Mouse (Mus musculus): Measurements from ENCODE around the gene Phf24.

Phf24 gene

DNA sequence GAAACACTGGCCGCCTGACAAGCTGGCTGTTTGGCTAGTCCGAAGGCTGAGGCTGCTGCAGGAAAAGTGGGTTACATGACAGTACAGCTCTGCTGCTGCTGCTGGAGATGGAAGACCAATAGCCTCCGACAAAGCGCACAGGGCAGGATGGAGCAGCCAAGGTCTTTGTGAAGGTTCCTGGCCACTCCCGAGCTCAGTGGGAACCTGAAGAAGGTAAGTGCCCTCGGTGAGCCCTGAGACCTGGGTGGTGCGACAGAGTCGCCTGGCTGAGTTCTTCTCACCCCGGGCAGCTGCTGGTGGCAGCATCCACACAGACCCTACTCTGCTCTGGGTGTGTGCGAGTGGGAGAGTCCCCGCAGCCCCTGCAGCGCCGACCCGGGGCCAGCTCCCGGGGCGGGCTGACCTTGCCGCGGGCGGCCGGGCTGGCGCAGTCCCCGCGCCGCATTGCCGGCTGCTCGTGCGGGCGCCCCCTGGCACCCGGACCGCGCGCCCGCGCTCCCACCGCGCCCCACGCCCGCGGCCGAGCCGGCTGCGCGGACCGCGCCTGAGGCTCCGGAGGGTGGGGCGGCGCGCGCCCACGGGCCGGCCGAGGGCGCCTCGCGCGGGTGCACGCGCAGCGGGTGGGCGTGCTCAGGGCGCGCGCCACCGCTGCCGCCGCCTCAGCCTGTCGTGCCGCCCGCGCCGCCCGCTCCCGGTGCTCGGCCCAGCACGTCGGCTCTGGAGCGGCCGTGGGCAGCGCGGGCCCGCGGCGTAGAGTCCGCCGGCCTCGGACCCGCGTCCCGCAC, at the start of gene Phf24:
Phf24 (plus strand) TSS at position 44 of the 785 bp plus-strand sequence.
- DNase-seq (ENCODE audit: low read depth in 1 of 2, low spot score in 2 of 2), result no peak

DNA sequence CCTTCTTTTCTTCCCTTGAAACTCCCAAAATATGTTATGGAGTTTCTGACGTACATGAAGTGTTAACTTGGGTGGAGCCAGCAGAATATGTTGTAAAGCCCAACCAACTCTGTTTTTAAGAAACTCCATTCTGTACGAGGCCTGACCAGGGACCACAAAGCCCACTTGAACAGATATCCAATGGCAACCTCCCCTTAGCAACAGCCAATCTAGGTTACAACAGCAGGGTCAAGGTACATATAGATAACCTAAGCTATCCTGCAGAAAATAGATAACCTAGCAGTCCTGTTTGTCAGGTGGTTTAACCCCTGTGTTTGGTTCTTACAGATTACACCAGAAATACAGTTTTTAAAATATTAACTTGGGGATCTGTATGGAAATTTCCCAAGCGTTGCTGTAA, 49.1 kb upstream of the Phf24 start:
- no peak for DNase-seq (ENCODE audit: low read depth in 1 of 2, low spot score in 2 of 2)

DNA sequence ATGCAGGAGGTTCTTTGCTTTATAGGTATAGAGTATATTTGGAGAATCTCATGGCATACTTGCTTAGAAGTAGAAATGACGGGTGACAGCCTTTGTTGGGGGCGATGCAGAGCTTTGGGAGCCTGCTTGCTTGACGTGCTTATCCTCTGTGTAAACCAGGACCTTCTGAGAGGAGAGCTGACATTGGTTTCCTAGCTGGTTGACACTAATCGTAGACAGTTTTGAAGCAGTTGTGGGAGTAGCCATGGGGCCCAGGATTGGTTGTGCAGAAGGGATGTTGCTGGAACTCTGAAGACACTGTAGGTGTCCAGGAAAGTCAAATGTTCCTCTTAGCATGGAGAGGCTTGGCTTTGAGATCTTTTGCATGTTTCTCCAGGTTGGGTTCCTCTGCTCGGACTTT, 48.3 kb upstream of the Phf24 start:
- DNase-seq (ENCODE audit: low read depth in 1 of 2, low spot score in 2 of 2), result no peak

DNA sequence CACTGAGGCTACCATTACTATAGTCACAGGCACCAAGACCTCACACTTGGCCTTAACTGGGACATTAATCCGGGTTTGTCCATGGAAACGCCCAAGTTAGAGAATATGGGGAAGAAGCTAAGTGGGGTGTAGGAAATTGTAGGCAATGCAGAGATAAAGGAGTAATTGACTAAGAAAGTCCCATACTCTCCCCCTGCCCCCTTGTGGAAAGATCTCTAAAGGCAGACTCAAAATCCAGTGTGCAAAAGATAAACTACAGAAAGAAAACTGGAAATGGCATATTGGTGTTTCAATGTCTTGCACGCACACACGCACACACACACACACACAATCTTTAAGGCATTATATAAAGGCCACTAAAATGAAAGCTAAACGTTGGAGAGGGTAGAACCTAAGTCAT, 45.7 kb upstream of the Phf24 start:
- DNase-seq (ENCODE audit: low read depth in 1 of 2, low spot score in 2 of 2), result no peak

DNA sequence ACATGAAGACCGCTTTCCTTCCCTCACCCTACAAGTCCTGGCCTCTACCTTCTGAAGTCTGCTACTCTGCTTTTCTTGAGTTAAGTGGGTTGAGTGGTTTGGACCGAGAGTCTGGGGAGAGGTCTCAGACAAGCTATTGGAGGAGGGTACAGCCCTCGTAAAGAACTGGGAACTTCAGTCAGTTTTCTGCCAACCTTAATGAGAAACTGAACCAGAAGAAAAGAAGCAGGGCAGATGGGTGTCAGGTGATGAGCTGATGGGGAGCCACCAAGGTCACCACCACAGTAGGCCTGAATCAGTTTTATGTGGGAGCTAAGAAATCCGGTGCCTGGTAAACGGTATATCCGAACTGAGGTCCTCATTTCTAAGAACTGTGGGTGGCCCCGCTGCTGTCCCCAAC, 44.3 kb upstream of the Phf24 start:
- DNase-seq (ENCODE audit: low read depth in 1 of 2, low spot score in 2 of 2), result no peak

DNA sequence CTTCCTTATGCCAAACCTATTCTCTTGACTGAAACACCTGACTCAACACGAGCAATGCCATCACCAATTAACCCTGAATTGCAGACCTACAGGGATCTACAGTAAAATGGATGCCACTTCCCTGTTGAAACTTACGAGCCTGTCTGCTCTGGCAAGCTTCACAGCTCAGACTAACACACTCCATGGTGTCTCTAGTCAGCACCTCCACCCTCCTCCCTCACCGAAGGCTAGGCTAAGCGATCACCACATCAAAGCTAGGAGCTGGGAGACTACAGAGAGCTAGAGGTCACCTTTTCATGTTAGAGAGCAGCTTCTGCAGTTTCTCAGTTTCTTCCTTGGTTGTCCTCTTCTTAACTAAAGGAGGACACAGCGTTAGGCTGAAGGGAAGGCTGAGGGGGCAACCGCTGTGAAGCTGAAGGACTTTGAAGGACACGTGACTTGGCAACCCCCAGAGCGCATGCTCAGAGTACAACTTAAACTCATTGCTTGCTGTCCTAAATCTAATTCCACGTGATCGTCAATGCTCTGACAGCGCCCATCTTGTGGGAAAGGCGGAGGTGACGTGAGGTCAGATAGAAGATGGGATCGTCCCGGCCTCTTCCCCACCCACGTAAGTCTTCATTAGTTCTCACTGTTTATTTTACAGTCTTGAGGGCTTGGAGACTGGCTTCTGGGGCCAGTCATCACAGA, 43.6 kb upstream of the Phf24 start:
- no peak for DNase-seq (ENCODE audit: low read depth in 1 of 2, low spot score in 2 of 2)

DNA sequence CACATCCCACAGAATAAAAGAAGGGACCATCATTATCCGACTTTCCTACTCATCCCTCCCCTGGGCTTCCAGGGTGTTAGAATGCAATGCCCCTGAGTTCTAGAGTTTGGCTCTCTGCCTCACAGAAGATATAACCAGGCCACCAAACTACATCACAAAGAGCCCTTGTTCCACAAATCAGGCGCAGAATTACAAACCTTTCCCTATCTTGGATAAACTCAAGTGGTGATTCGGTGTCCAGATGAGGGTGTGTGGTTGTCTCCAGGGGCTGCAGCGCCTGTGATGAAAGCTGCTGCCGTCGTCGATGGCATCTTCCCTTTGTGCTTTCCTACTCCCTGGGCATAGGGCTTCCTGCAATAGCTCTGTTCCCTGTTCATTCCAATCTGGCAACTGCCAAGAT, 42.3 kb upstream of the Phf24 start, which contains the start of gene Fam205c:
Fam205c (minus strand) TSS at position 101 of the 400 bp plus-strand sequence.
- no peak for DNase-seq (ENCODE audit: low read depth in 1 of 2, low spot score in 2 of 2)

DNA sequence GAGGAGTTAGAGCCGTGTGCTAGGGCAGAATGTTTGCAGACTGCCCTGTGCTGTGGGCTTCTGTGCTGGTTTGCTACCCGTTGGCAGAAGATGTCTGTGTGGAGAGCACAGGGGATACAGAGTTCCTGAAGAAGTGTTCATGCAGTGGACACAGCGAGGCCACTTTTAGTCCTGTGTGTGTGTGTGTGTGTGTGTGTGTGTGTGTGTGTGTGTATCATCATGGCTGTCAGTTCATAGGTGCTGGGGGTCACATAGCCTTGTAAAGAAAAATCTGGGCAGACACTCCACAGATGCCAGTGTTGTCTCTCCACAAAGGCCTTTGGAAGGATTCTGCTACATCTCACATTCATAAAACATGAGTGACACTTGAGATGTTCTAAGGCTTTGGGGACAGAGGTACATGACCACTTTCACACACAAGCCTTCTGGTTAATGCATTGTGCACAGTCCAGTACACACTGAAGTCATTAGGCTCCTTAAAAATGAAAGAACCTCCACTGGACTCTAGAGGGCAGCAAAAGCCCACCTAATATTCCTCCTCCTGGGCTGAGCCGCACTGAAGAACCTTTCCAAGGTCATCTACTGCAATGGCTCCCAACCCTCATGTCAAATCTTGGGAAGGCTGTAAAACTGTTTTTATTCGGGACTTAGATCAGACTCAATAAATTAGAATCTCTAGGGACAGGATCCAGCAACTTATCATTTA, 39.7 kb upstream of the Phf24 start:
- DNase-seq (ENCODE audit: low read depth in 1 of 2, low spot score in 2 of 2), result no peak

DNA sequence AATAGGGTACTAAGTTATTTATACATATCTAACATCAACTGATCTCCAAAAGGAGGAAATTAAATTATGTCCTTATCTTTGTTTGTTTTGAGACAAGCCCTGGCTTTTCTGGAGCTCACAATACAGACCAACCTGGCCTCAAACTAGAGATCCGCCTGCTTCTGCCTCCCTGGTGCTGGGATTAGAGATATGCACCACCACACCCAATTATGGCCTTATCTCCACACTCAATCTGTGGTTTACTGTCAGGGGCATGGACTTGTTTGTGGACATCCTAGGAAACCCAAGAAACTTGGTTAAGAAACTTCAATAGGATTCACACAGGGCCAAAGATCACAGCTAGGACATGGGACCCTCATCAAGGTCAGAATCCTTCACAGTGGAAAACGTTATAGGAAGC, 38.8 kb upstream of the Phf24 start:
- no peak for DNase-seq (ENCODE audit: low read depth in 1 of 2, low spot score in 2 of 2)

DNA sequence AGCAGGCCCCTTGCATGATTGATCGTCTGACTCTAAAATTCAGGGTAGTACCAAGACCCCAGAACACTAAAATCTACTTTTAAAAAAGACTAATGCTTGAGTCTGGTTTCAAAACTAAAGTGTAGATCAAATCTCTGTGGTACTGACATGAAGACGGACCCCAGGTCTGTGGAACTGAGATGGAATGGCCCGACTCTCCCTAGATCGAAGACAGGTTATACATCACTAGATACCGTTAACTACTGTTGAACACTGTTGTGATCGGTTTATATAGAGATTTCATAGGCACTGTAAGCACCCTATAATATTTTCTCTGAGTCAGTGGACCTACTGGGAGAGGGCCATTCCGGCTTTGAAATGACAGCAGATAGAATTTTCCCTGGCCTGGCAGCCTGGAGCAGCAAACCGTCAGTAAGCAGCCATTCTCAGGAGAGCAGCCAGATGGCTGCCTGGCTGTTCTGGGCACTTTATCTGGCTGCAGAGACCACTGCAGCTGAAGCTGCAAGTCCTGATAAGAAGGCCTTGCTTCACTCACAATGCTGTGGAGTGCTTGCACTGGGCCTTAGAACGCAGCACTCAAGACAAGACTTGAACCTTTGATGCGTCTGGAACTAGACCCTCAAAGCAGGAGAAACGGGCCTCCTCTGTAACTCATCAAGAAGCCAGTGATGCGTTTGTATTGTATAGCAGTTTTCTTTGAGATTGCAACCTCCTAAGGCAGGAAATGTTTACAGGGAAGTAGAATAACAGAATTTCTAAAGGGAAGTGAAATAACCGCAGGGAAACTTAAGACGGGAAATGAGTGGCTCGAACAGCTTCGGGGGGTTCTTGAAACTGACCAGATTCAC, 36.4 kb upstream of the Phf24 start:
- no peak for DNase-seq (ENCODE audit: low read depth in 1 of 2, low spot score in 2 of 2)

DNA sequence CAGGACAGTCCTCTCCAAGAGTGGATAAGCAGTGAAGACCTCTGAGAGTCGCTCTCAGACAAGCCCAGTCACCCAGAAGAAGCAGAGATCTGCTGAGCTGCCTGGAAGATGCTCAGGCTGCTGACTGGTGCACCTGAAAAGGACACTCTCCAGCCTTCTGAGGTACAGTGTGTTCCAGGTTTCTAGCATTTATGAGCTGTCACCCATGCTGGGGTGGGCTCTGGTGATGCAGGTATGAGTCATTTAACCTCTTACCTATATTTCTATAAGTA, 35.8 kb upstream of the Phf24 start:
- no peak for DNase-seq (ENCODE audit: low read depth in 1 of 2, low spot score in 2 of 2)

DNA sequence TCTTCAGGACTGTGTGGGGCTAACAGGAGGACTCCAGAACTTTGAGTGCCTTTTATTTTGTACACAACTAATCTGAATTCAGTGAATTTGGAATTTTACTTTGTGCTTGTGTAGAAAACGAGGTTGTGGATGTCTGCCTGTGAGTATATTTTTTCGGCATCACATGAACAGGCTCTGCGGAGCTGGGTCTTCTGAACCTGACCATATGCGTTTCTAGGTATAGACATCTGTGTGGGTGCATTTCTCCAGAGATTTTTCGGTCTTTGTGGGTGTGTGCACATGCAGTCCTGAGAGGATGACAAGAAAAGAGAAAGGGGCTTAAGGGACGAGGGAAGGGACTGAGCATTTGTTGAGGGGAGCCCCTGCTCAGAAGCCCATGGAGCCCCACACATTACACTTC, 29.5 kb upstream of the Phf24 start:
- no peak for DNase-seq (ENCODE audit: low read depth in 1 of 2, low spot score in 2 of 2)

DNA sequence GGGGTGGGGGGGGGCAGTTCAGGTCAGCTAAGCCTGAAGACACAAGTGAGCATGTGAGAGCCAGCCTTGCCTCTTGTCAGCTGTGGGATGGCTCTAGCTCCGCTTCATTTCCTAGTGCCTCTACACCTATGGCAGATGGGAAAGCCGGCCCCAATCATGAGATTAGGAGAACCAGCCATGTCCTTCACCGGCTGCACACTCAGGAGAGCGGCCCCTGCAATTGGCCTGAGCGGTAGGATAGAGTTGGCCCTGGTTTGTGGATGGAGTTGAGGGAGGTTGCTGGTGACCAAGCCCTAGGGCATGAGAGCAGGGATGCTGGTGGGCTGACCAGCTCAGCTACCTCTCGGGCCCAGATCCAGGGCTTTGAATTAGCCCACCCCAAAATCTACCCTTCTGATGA, 27.7 kb upstream of the Phf24 start:
- no peak for DNase-seq (ENCODE audit: low read depth in 1 of 2, low spot score in 2 of 2)

DNA sequence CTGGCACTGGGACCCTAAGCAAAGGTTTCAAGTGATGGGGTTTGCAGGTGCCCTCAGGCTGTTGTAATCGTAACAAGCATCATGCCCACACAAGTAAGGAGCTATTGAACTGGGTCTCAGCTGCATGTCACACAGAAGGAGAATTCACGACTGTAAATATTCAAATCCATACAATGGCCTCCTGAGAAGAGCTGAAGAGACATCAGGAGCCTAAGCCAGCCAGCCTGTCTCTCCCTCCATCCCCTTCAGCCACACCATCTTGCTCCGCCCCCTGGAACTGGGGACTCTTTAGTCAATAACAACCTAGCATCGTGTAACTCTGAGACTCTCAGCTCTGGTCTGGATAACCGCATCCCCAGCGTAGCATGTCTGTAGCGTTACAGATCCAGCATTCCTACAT, 25.3 kb upstream of the Phf24 start:
- DNase-seq (ENCODE audit: low read depth in 1 of 2, low spot score in 2 of 2), result no peak

DNA sequence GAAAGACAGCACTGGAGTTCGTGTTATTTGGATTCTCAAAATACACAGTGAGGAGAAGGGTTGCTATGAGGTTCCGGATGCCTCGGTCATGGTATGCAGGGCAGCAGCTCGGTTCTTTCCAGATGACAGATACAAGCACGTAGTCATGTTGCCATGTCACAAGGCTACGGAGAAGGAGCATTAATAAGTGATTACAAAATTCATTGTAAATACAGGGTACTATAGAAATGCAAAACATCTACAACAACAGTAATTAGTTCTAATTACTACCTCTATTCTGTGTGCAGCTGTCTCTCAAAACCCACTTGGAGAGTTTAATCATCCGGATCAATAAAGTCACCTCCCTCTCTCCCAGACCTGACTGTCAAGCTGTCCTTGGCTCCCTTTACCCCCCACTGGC, 21.3 kb upstream of the Phf24 start:
- no peak for DNase-seq (ENCODE audit: low read depth in 1 of 2, low spot score in 2 of 2)

DNA sequence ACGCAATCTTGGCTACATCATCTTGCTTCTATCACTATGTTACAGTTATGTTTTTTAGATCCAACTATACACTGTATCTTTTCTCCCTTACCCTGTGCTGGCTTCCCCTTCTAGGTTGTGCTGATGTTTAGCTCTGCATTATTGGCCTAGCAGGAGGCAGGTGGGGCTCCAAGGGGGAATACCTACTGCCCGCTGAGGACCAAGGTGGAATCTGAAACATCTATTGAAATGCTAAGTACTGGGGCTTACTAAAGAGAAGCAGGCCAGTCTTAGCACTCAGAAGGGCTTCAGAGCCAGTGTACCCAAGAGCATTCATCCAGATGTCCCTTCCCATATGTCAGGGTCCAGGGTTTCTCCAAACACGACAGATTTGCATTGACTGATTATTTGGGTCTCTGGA, 17.5 kb upstream of the Phf24 start:
- no peak for DNase-seq (ENCODE audit: low read depth in 1 of 2, low spot score in 2 of 2)

DNA sequence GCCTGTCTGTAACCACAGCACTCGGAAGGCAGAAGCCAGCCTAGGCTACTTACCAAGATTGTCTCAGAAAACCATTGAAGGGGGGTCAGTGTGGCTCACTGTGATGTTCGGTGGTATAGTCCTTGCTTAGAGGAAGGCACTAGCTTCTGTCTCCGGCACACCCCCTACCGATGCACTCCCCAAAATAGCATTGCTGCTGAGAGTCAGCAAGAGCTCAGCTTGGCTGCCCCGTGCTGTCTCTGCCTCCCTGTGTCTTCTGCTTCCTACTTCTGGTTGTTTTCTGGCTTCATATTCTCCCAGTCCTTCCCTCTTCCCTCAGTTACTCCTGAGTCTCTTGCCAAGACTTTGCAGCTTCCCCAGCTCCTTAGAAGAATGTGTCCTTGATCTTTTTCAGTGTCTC, 15.6 kb upstream of the Phf24 start:
- DNase-seq (ENCODE audit: low read depth in 1 of 2, low spot score in 2 of 2), result no peak

DNA sequence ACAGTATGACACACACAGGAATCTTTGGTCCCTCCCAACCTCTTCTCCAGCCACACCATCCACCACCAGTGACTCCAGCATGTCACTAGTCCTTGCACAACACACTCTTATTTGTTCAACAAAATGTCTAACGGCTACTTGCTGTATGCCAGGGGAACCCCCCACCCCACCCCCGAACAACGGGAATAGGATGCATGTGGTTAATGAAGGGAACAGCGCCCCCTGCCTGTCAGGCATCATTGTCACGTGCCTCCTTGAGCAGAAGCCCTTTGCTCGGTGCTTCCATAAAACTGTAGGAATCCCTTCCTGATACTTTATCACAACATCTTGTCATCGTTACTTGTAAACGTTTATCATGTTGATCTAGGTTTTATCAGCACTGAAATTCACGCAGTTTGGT, 14.3 kb upstream of the Phf24 start:
- DNase-seq (ENCODE audit: low read depth in 1 of 2, low spot score in 2 of 2), result no peak

DNA sequence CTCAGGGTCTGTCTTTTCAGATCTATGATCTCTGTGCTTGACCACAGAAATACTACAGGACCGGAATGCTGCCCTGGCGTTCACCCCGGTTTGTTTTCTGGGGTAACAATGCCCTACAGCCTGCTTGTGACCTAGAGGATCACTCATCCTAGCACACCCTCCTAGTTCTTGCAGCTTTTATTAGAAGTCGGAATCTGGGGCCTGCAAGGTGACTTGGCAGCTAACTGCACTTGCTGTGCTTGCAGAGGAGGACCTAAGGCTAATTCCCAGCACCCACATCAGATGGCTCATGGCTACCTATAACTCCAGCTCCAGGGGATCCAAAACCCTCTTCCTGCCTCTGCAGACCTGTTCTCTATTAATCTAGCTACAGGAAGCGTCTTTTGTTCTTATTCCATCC, 13.7 kb upstream of the Phf24 start:
- DNase-seq (ENCODE audit: low read depth in 1 of 2, low spot score in 2 of 2), result no peak

DNA sequence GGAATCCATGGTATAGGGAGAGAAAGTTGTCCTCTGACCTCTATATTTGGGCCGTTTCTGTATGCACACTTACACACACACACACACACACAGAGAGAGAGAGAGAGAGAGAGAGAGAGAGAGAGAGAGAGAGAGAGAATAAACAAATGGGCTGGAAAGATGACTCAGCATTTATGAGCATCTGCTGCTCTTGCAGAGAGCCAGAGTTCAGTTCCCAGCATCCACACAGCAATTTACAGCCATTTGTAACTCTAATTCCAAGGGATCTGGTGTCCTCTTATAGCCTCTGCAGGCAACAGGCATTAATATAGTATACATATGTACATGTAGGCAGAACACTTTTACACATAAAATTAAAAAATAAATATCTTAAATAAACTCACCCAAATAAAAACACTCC, 12.5 kb upstream of the Phf24 start:
- no peak for DNase-seq (ENCODE audit: low read depth in 1 of 2, low spot score in 2 of 2)

DNA sequence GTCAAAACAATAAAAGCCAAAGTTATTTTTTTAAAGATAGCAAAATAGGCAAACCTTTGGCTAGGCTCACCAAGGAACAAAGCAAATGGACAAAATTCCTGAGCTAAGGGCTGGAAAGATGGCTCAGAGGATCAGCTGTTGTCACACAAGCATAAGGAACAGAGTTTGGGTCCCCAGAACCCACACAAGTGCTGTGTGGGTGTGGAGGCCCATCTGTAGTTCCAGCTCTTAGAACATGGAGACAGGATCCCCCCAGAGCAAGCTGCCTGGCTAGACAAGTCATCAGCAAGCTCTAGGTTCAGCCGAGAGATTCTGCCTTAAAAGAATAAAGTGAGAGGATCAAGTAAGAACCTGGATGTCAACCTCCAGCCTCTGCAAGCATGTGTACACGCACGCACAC, 11.9 kb upstream of the Phf24 start:
- no peak for DNase-seq (ENCODE audit: low read depth in 1 of 2, low spot score in 2 of 2)

DNA sequence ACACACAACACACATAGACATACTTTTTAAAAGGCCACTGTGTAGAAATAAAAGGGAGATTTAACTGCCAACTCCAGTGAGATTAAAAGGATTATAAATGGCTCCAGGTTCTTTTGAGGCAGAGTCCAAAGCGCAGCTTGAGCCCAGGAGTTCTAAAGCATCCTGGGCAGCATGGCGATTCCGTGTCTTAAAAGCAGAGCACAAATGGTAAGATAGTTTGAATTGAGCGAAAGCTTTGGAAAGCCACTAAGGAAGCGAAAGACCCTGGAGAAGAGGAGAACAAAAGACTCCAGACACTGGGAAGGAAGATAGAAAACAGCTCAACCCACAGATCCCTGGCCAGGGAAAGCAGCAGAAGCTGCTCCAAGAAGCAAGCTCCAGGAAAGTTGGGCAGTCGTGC, 11.5 kb upstream of the Phf24 start:
- DNase-seq (ENCODE audit: low read depth in 1 of 2, low spot score in 2 of 2), result no peak
